Mouse (Mus musculus): ENCODE measurements around the gene Pdyn.

Gene Pdyn

DNA sequence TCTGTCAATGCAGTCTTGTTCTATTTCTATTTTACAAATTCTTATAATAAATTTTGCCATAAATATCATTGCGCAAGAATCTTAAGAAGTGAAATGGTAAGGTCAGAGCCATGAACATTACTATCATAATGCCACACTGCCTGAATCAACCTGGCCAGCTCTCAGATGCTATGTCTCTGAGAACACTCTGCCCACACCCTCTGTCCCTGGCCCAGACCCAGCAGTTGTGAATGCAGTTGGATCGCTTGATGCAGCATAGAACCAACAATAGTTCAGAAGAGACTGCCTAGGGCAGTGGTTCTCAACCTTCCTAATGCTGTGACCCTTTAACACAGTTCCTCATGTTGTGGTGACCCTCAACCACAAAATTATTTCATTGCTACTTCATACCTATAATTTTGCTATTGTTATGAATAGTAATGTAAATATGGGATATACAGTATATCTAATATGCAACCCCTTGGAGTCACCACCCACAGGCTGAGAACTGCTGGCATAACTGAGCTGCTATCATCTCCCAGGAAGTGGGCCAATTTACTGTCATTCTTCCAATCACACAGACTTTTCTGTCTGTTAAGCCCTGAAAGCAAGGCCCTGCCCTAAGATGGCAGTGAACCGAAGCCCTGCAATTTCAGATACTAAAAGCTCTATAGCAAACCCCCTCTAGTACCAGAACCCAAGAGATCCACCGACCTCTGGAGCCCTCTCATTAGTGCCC, 45.3 kb downstream of the Pdyn start:
- no peak for DNase-seq

DNA sequence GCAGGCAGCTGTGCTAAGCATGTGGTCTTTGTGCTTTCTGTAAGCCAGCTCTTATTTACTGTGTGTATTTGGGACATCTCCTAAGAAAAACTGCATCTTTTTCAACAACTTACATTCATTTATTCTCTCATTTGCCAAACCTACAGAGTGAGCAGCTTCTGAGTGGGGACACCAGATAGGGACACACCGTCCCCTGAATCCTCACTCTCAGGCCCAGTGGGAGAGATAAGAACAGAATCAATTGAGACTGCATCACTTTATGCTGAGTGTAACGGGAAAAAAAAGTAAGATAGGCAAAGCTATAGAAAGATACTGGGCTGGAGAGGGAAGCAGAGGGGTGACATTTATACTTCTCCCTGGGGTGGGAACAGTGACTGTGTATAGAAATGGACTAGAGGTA, 46.0 kb downstream of the Pdyn start:
- no peak for DNase-seq

DNA sequence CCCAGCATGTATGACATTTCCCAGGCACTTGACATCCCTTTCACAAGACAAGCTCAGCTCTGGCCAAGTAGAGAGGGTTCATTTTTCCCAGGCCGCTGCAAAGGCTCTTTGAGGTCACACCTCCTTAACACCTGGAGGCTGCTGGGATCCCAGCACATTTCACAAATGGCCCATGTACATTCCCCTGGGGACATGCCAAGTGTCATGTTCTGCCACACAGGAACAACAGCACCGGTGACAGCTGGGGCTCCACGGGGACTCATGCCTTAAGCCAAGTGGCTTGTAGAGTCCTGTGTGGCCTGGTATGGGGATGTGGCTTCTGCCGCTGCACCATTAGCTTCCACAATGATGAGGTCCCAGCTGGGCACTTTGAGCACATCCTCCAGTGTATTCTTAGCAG, 47.0 kb downstream of the Pdyn start:
- DNase-seq, result no peak
